Mouse (Mus musculus) cerebellum, adult 11-12 months (tissue): Measurements from ENCODE around the gene Ccs.
"Not testable (repeated sequence)": the region's sequence is repeated elsewhere in the genome, so short reads cannot be mapped to it uniquely, and the experiment has no call there.

Experiments
- DNase-seq: peaks from one replicate; pipeline ENCODE4 v3.0.0; 2022

The Ccs gene

GRCm38 (mm10) chr19:4839149-4839548 lies at the start of gene Ccs, which contains the start of gene Ccdc87:
Gene Ccs (minus strand): TSS chr19:4839332.
Gene Ccdc87 (plus strand): TSS chr19:4839366.
- DNase-seq = peak; percentile 97

GRCm38 (mm10) chr19:4883961-4884360 lies 44.8 kb upstream of the Ccs start:
- DNase-seq = no peak

GRCm38 (mm10) chr19:4879324-4879703 lies 40.2 kb upstream of the Ccs start:
- DNase-seq = no peak

GRCm38 (mm10) chr19:4878405-4879323 lies 39.5 kb upstream of the Ccs start, which contains the start of gene Zdhhc24:
Gene Zdhhc24 (plus strand): TSS chr19:4878668.
- peak; percentile 94 for DNase-seq

DNA sequence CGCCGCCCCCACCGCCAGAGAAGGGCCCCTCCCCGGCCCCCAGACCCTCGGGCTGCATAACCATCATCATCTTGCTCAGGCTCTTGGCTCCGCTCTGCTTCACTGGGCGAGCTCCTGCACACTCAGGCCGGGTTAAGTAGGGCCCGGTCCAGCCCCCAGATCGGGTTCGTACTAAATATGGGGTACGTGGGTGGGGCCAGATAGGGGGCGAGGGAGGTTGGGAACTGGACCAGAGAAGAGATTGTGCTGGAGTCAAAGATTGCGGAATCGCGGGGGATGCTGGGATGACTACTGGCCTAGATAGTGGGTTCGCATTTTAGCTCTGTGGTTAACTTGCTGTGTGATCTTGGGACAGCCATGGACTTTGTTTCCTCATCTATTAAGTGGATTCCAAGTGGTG lies 38.7 kb upstream of the Ccs start, which contains the start of gene Actn3:
TSS of gene Actn3 (minus strand) at position 125 of the 400 bp plus-strand sequence.
- DNase-seq = no peak

- DNase-seq = no peak
Measured at GRCm38 (mm10) chr19:4876755-4877154, 37.6 kb upstream of the Ccs start.

DNA sequence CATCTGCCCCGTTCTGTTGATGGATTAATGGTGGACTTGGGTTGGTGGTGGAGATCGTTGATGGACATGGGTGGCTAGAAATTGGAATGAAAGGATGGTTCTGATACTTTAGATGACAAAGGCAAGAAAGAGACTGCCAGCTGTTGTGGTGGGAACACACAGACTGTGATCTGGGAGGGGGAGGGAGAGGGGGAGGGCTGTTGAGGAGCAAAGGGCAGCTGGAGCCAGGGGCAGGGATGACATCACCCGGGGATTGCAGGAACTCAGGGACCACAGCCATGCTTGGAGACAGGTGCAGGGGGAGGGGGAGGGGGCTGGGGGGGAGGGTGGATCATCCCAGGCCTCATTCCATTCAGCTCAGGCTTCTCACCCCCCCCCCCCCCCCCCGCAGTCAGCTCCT lies 37.1 kb upstream of the Ccs start:
- no peak for DNase-seq

DNA sequence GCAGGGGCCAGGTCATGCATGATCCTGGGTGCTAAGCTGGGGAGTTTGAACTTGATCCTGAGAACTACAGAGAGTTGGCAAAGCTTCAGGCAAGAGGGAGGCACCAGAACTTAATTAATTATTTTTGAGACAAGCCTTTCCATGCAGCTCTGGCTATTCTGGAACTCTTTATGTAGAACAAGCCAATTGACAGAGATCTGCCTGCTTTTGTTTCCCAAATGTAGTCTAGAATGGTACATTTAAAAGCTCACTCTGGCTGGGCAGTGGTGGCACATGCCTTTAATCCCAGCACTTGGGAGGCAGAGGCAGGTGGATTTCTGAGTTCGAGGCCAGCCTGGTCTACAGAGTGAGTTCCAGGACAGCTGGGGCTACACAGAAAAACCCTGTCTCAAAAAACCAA lies 35.5 kb upstream of the Ccs start:
- DNase-seq = not testable (repeated sequence)

DNA sequence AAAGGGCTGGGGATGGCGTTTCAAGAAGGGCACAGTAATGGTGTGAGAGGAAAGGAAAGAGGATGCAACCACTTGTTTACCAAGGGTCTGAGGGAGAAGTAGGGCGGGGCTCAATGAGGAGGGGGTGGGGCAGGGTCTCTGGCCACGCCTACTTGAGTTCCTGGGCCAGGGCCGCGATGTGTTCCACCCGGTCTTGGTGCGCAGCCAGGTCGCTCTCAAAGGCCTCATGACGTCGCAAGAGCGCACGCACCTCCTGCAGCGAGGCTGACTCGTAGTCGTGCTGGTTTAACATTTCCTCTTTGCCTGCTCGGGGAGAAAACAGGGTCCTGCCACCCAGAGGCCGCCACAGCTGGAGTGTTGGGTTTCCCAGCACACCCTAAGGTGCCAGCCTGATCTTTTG lies 26.0 kb upstream of the Ccs start:
- no peak for DNase-seq

GRCm38 (mm10) chr19:4863048-4863447 lies 23.9 kb upstream of the Ccs start:
- DNase-seq = no peak

- DNase-seq = no peak
Measured at GRCm38 (mm10) chr19:4859081-4859480, 19.9 kb upstream of the Ccs start.

DNA sequence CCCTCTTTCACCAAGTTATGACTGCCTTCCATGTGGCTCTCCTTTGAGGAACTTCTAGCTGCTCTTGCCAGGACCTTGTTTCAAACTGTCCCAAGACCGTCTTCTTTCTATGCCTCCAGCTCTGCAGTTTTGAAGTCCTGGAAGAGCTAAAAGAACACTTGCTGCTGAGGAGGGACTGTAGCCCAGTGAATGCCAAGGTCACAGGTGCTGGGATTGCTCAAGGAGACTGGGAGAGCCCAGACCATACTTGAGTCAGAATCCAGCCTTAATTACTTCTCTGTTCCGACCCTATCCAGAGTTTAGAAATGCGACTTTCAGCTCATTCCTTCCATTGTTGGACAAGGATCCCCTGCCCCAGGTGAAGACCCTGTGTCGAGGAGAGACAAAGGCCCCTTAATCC lies 16.8 kb upstream of the Ccs start:
- no peak for DNase-seq

DNA sequence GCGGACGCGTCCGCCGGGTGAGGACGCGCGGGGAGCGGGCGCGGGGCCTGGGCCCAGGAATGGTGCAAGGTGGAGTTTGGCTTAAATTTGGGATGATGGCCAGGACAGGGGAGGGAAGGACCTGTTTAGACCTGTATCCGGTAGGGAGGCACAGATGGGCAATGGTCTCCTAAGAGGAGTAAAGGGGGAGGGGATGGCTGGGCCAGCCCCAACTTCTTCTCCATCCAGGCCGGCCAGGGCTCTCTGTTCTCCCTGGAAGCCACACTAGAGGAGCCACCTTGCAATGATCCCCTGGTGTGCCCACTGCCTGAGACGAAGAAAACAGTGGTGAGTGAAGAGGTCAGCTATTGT lies 16.3 kb upstream of the Ccs start:
- DNase-seq = no peak

DNA sequence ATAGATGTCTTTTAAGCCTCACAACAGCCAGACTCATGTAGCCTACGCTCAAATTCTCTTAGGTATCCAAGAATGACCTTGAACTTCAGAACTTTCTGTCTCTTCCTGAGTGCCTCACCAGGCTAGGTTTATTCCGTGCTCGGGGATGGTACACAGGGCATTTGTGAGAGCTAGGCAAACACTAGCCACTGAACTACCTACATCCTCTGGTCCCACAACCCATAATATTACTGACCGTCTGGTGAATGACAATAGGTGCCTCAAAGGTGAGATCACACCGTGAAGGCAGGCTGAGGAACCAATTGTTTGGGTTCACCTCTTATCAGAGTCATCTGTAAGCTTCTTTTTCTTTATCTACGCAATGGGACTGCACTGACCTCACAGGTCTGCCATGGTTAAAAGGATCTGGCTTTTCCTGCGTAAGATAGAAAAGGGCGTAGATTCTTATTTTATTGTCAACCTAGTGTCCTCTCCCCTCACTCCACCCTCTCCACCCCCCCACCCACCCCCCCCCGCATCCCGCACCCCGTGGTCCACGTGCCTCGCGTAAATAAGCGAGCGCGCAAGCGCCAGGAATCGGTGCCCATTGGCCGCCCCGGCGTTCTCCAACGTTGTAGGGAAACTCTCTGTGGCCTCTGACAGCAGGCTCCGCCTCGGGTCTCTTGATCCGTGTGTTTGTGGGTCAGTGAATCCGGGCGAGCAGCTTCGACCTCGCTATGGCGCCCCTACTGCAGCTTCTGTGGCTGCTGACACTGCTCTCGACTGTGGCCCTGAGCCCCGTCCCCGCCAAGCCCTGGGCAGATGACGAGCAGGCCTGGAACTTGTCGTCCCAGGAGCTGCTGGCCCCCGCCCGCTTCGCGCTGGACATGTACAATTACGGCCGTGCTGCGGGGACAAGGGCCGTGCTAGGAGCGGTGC lies 15.7 kb upstream of the Ccs start, which contains the start of gene Ctsf:
TSS of gene Ctsf (plus strand) at position 579 of the 918 bp plus-strand sequence.
- DNase-seq = peak; percentile 95

DNA sequence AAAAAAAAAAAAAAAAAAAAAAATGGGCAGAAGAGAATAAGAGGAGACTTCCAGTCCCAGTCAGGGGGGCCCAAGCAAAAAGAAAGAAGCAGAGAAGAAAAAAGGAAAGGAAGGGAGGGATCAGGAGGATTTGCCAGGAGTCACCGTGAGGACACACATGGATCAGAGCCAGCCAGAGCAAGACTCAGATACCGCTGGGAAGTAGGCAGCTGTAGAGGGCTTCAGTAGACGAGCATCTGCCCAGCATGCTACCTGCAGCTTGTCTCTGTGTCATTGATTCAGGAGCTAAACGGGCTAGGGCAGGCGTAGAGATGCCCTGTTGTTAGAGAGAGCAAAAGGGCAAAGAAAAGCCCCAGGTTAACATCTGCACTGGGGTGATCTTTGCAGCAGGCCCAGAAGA lies 11.1 kb upstream of the Ccs start:
- DNase-seq = no peak

DNA sequence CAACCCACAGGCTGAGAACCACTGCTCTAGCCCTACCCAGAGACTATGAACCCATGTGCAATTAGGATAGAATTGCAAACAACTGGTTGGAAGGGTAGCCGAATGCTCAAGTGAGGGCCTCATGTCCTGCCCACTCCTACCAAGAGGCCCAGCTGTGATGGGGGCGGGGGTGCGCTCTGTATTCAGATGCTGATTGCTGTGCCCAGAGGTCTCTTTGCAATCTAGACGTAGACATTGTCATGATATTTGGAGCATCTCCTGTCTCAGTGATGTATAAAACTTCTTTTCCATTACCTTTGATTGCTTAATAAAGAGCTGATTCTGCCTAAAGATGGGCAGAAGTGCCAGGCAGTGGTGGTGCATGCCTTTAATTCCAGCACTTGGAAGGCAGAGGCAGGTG lies 10.7 kb upstream of the Ccs start:
- no peak for DNase-seq

DNA sequence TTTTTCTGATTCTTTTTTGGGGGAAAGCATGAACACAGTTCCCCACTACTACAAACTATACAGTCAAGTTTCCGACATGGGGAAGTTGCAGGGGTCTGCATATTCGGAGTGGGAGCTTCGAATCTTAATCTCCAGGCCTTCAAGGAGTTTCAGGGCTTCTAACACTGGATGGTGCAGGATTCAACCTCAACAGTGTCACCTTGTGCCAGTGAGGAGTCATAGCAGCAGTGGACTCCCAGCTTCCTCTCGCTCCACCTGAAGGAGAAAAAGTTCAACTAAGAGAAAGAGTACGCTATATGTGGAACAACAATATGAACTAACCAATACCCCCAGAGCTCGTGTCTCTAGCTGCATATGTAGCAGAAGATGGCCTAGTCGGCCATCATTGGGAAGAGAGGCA lies 8.4 kb upstream of the Ccs start:
- DNase-seq = no peak

GRCm38 (mm10) chr19:4845846-4846245 lies 6.7 kb upstream of the Ccs start:
- no peak for DNase-seq

DNA sequence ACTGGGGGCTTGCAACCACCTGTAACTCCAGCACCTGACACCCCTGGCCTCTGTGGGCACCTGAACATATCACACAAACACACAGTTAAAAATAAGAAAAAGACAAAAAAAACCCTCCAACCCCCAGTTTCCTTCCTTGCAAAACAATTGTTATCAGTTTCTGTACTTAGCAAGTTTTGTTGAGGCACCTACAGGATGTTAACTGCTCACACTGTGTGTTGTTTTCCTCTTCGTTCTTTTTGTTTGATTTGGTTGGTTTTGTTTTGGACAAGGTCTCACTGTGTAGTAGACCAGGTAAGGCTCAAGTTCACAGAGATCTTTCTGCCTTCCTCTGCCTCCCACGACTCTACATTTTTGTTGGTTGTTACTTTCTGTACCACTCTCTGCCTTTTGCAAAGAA lies 3.5 kb upstream of the Ccs start:
- no peak for DNase-seq

- no peak for DNase-seq
Measured at GRCm38 (mm10) chr19:4840848-4841247, 1.7 kb upstream of the Ccs start.

DNA sequence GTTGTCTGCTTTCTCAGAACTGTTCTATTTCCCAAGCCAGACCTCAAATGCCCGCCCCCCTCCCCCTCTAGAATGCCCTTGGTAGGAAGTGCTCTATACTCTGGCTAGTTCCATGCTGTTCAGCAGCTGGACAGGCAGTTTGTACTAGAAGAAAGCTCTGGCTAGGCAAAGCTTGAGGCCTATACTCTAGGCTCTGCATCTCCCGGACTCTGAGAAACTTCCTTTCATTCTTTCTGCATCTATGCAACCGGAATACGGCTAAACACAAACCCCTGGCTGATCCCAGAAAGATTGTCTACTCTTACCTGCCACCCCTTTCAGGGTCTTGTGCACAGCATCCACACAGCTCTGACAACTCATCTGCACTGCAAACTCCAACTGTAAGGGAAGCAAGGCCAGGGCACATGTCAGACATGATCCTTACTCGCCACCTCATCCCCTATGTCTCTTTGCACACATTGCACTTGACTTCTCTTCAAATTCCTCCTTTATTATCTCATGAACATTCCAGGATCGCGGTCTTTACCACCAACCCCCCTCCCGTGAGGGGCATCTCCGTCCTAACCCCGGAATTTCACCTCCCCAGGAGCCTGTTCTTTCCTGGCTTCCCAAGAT lies 499 bp downstream of the Ccs start:
- DNase-seq = no peak

DNA sequence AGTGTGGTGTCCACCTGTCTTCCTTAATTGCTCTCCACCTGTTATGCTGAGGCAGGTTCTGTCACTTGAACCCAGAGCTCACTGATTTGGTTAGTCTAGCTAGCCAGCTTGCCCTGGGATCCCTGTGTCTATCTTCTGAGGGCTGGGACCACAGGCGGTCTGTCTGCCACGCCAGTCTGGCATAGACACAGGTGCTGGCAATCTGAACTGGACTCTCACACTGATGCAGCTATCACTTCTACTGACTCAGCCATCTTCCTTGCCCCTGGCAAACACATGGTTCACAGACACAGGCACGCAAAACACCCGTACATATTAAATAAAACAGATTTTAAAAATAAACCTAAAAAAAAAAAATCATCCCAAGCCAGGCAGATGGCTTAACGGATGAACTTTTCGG lies 2.1 kb downstream of the Ccs start:
- no peak for DNase-seq

DNA sequence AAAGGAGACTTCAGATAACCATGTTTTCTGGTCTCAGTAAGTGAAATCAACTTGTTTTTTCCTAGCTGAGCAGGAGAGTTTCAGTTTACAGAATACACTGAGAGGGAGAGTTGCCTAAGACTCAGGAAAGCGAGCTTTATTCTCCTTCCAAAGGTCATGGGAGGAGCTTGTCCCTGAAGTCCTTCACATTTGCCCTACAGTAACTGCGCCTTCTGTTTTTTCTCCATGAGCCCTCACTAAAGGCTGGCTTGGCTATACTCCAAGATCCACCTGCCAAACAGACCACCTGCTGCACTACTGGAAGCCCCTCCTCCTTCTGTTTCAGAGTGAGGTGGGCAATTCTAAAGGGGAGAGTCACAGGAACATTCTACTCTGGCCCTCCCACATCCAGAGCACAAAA lies 3.0 kb downstream of the Ccs start:
- DNase-seq = no peak
